Mouse (Mus musculus): ENCODE data around the gene Myh9. TPM values are rescaled to one million over a fixed set of nuclear protein-coding genes. Genes with fewer than 3 reads are reported as not detected.
"Not testable (repeated sequence)": the region's sequence is repeated elsewhere in the genome, so short reads cannot be mapped to it uniquely, and the experiment has no call there.

Myh9 gene
- total RNA-seq, 2 experiments from 2014 or later: 96.9 to 111 TPM

GRCm38 (mm10) chr15:77845931-77846595 is 4.1 kb upstream of the Myh9 start:
- DNase-seq; intact Hi-C loops (cut with DNase I; ENCODE audit: low total_unique reads): not testable (repeated sequence)

- intact Hi-C loops (cut with DNase I; ENCODE audit: low total_unique reads): no loop called here
- no peak for DNase-seq
Observed at GRCm38 (mm10) chr15:77844955-77845635, 3.1 kb upstream of the Myh9 start.

- no peak for DNase-seq
- intact Hi-C loops (cut with DNase I; ENCODE audit: low total_unique reads): no loop called here
Observed at GRCm38 (mm10) chr15:77844048-77844447, 2.1 kb upstream of the Myh9 start.

- intact Hi-C loops (cut with DNase I; ENCODE audit: low total_unique reads); DNase-seq: not testable (repeated sequence)
Observed at GRCm38 (mm10) chr15:77843494-77844041, 1.6 kb upstream of the Myh9 start.

GRCm38 (mm10) chr15:77843046-77843445 is 1.1 kb upstream of the Myh9 start:
- intact Hi-C loops (cut with DNase I; ENCODE audit: low total_unique reads): no loop called here
- DNase-seq: no peak

GRCm38 (mm10) chr15:77841361-77842046 is 471 bp downstream of the Myh9 start:
- intact Hi-C loops (cut with DNase I; ENCODE audit: low total_unique reads): no loop called here
- peak; percentile 72 for DNase-seq

GRCm38 (mm10) chr15:77840450-77841360 is 1.3 kb downstream of the Myh9 start:
- intact Hi-C loops (cut with DNase I; ENCODE audit: low total_unique reads): no loop called here
- DNase-seq: no peak

- intact Hi-C loops (cut with DNase I; ENCODE audit: low total_unique reads): loop anchor here (10.0 kb wide), 1 partner anchor 55 kb away; no protein-coding TSS in a partner anchor
- no peak for DNase-seq
Observed at GRCm38 (mm10) chr15:77839529-77840286, 2.3 kb downstream of the Myh9 start.

- intact Hi-C loops (cut with DNase I; ENCODE audit: low total_unique reads): loop anchor here (10.0 kb wide), 1 partner anchor 54 kb away; no protein-coding TSS in a partner anchor
- no peak for DNase-seq
Observed at GRCm38 (mm10) chr15:77838530-77839387, 3.2 kb downstream of the Myh9 start.

GRCm38 (mm10) chr15:77837444-77838117 is 4.4 kb downstream of the Myh9 start:
- intact Hi-C loops (cut with DNase I; ENCODE audit: low total_unique reads): loop anchor here (10.0 kb wide), 1 partner anchor 53 kb away; no protein-coding TSS in a partner anchor
- DNase-seq: no peak

- DNase-seq: no peak
- intact Hi-C loops (cut with DNase I; ENCODE audit: low total_unique reads): loop anchor here (10.0 kb wide), 1 partner anchor 52 kb away; no protein-coding TSS in a partner anchor
Observed at GRCm38 (mm10) chr15:77836692-77837443, 5.1 kb downstream of the Myh9 start.

GRCm38 (mm10) chr15:77835930-77836653 is 5.9 kb downstream of the Myh9 start:
- intact Hi-C loops (cut with DNase I; ENCODE audit: low total_unique reads): loop anchor here (10.0 kb wide), 1 partner anchor 51 kb away; no protein-coding TSS in a partner anchor
- DNase-seq: no peak

- intact Hi-C loops (cut with DNase I; ENCODE audit: low total_unique reads): loop anchor here (10.0 kb wide), 1 partner anchor 50 kb away; no protein-coding TSS in a partner anchor
- DNase-seq: no peak
Observed at GRCm38 (mm10) chr15:77834336-77835268, 7.4 kb downstream of the Myh9 start.

GRCm38 (mm10) chr15:77833731-77834130 is 8.2 kb downstream of the Myh9 start:
- intact Hi-C loops (cut with DNase I; ENCODE audit: low total_unique reads): loop anchor here (10.0 kb wide), 1 partner anchor 49 kb away; no protein-coding TSS in a partner anchor
- no peak for DNase-seq
